Mouse (Mus musculus) MEL (cell line): Measurements from ENCODE around the gene Fgfr2. TPM values are rescaled to one million over a fixed set of nuclear protein-coding genes. Genes with fewer than 3 reads are reported as not detected.

ENCODE experiments used
- DNase-seq: peaks from one replicate; pipeline ENCODE4 v3.0.0; 2011; ENCODE audit warnings: low read depth, low spot score
- H3K27ac ChIP-seq: 2 replicates; pipeline ENCODE4 v1.5.1; 2012; ENCODE audit warnings: low read depth, mild to moderate bottlenecking, control low read depth, low read length, moderate library complexity; ENCODE audit not compliant: control insufficient read depth
- H3K27me3 ChIP-seq, 2 experiments: fragments of 150-350 bp in 1 of 2; sonication (generic) in 1 of 2; 2 replicates each; pipeline ENCODE4 v1.6.1; 2012; ENCODE audit warnings: low read length in 2 of 2, mild to moderate bottlenecking in 2 of 2, improper control_type of control experiment in 1 of 2, moderate library complexity in 1 of 2; ENCODE audit not compliant: insufficient read depth in 2 of 2, control insufficient read depth in 1 of 2
- H3K36me3 ChIP-seq, 2 experiments: 2 replicates each; pipeline ENCODE4 v1.6.1; 2012 to 2014; ENCODE audit warnings: low read length in 2 of 2, improper control_type of control experiment in 1 of 2, inconsistent platforms in 1 of 2, mild to moderate bottlenecking in 1 of 2; ENCODE audit not compliant: insufficient read depth in 2 of 2, control insufficient read depth in 1 of 2
- H3K4me1 ChIP-seq, 2 experiments: fragments of 150-350 bp in 1 of 2; sonication (generic) in 1 of 2; 2 replicates each; pipeline ENCODE4 v1.6.1; 2012; ENCODE audit warnings: low read length in 2 of 2, improper control_type of control experiment in 1 of 2, mild to moderate bottlenecking in 1 of 2; ENCODE audit not compliant: insufficient read depth in 2 of 2, control insufficient read depth in 1 of 2
- H3K4me3 ChIP-seq, 2 experiments: fragments of 150-350 bp in 1 of 2; sonication (generic) in 1 of 2; 2 replicates each; pipeline ENCODE4 v1.5.1; 2012; ENCODE audit warnings: low read depth in 2 of 2, low read length in 2 of 2, mild to moderate bottlenecking in 2 of 2, moderate library complexity in 2 of 2, control low read depth in 1 of 2, improper control_type of control experiment in 1 of 2; ENCODE audit not compliant: control insufficient read depth in 1 of 2, insufficient read depth in 1 of 2
- H3K79me2 ChIP-seq: 2 replicates; pipeline ENCODE4 v1.6.1; 2012; ENCODE audit warnings: mild to moderate bottlenecking, low read length, moderate library complexity; ENCODE audit not compliant: control insufficient read depth, poor library complexity, insufficient read depth
- H3K9ac ChIP-seq: 2 replicates; pipeline ENCODE4 v1.6.1; 2012; ENCODE audit warnings: low read depth, mild to moderate bottlenecking, control low read depth, low read length, moderate library complexity; ENCODE audit not compliant: control insufficient read depth, poor library complexity, severe bottlenecking
- H3K9me3 ChIP-seq: fragments of 150-350 bp; sonication (generic); replicated peaks from 2 replicates; pipeline ENCODE4 v1.6.1; 2012; ENCODE audit warnings: mild to moderate bottlenecking, low read length, improper control_type of control experiment, moderate library complexity; ENCODE audit not compliant: insufficient read depth
- CHD2 ChIP-seq: IDR thresholded peaks from 2 replicates; pipeline ENCODE4 v1.6.1; 2011; ENCODE audit warnings: low read length, improper control_type of control experiment
- CTCF ChIP-seq, 3 experiments: IDR thresholded peaks in 2 of 3; conservative IDR thresholded peaks in 1 of 3; 2 replicates each; pipeline ENCODE4 v1.5.1; 2011 to 2012; ENCODE audit warnings: low read length in 3 of 3, low read depth in 2 of 3, mild to moderate bottlenecking in 2 of 3, improper control_type of control experiment in 1 of 3, inconsistent platforms in 1 of 3, mixed read lengths in 1 of 3, moderate library complexity in 1 of 3; ENCODE audit not compliant: control insufficient read depth in 1 of 3, insufficient read depth in 1 of 3, poor library complexity in 1 of 3, severe bottlenecking in 1 of 3
- ETS1 ChIP-seq: IDR thresholded peaks from 2 replicates; pipeline ENCODE4 v1.6.1; 2012; ENCODE audit warnings: low read depth, mild to moderate bottlenecking, inconsistent platforms, low read length, improper control_type of control experiment, moderate library complexity
- GATA1 ChIP-seq: IDR thresholded peaks from 2 replicates; pipeline ENCODE4 v1.6.1; 2011; ENCODE audit warnings: low read depth, low read length, improper control_type of control experiment
- JUND ChIP-seq: IDR thresholded peaks from 2 replicates; pipeline ENCODE4 v1.6.1; 2011; ENCODE audit warnings: low read depth, mild to moderate bottlenecking, improper control_type of control experiment, low read length
- MAFK ChIP-seq: IDR thresholded peaks from 2 replicates; pipeline ENCODE4 v1.6.1; 2011; ENCODE audit warnings: low read depth, mild to moderate bottlenecking, low read length, improper control_type of control experiment, borderline replicate concordance
- MAX ChIP-seq: IDR thresholded peaks from 2 replicates; pipeline ENCODE4 v1.6.1; 2011; ENCODE audit warnings: low read length, improper control_type of control experiment
- MAZ ChIP-seq: IDR thresholded peaks from 2 replicates; pipeline ENCODE4 v1.6.1; 2012; ENCODE audit warnings: low read depth, mild to moderate bottlenecking, inconsistent platforms, low read length, improper control_type of control experiment
- MXI1 ChIP-seq: IDR thresholded peaks from 2 replicates; pipeline ENCODE4 v1.6.1; 2011; ENCODE audit warnings: mild to moderate bottlenecking, low read depth, low read length, improper control_type of control experiment
- MYC ChIP-seq: IDR thresholded peaks from 2 replicates; pipeline ENCODE4 v1.6.1; 2011; ENCODE audit warnings: low read depth, mild to moderate bottlenecking, low read length, improper control_type of control experiment, moderate library complexity
- NELFE ChIP-seq: IDR thresholded peaks from 2 replicates; pipeline ENCODE4 v1.6.1; 2011; ENCODE audit warnings: low read depth, low read length, improper control_type of control experiment
- POLR2AphosphoS2 ChIP-seq: IDR thresholded peaks from 2 replicates; pipeline ENCODE4 v1.6.1; 2011; ENCODE audit warnings: low read length, improper control_type of control experiment
- POLR2AphosphoS5 ChIP-seq: IDR thresholded peaks from 2 replicates; pipeline ENCODE4 v1.6.1; 2012; ENCODE audit warnings: low read depth, borderline replicate concordance, mild to moderate bottlenecking, inconsistent platforms, low read length, moderate library complexity, mixed read lengths
- RAD21 ChIP-seq: IDR thresholded peaks from 2 replicates; pipeline ENCODE4 v1.6.1; 2011; ENCODE audit warnings: mild to moderate bottlenecking, low read depth, low read length, improper control_type of control experiment
- RCOR1 ChIP-seq: IDR thresholded peaks from 2 replicates; pipeline ENCODE4 v1.6.1; 2012; ENCODE audit warnings: low read depth, mild to moderate bottlenecking, inconsistent platforms, low read length, improper control_type of control experiment
- TBP ChIP-seq: IDR thresholded peaks from 2 replicates; pipeline ENCODE4 v1.8.0; 2011; ENCODE audit warnings: low read depth, low read length, improper control_type of control experiment
- polyA plus RNA-seq, 2 experiments: library from polyadenylated mRNA; stranded (reverse) in 1 of 2; unstranded in 1 of 2; fragments of >175 nt in 1 of 2; fragments of >200 nt in 1 of 2; gene quantifications; 2 replicates each; pipeline versions ENCODE4 v1.2.1 to v1.2.4; 2012; ENCODE audit warnings: low replicate concordance in 2 of 2, low read depth in 1 of 2; ENCODE audit not compliant: insufficient read length in 2 of 2, insufficient read depth in 1 of 2, missing spikeins in 1 of 2
- total RNA-seq: library from RNA; depleted of rRNA; stranded (reverse); fragments of 300-350 nt; gene quantifications from 2 replicates; pipeline ENCODE4 v1.2.3, GENCODE M21; 2012

Gene Fgfr2
- total and polyA plus RNA-seq, 3 experiments = not detected

- no peak overlapping the region for H3K27ac ChIP-seq
- H3K4me3 ChIP-seq = no peak overlapping the region
- H3K27me3 ChIP-seq = no peaks in the 10 kb centered on the region
- H3K79me2 ChIP-seq = no peaks in the 10 kb centered on the region
- no peak for DNase-seq
- no peaks in the 10 kb centered on the region for H3K36me3 ChIP-seq
- no peak for TF ChIP-seq RAD21
- TF ChIP-seq MXI1 = no peak
- no peak for TF ChIP-seq CTCF (IDR thresholded peaks at IDR 0.05 in 2 of 3, conservative IDR thresholded peaks at IDR 0.05 in 1 of 3; ENCODE audit: control insufficient read depth in 1 of 3, insufficient read depth in 1 of 3, low read depth in 2 of 3, low read length in 3 of 3, poor library complexity in 1 of 3, severe bottlenecking in 1 of 3)
- no peak for TF ChIP-seq ETS1
- TF ChIP-seq RCOR1 = no peak
- no peak for TF ChIP-seq MAX
- TF ChIP-seq MAZ = no peak
- no peak for TF ChIP-seq MAFK
- TF ChIP-seq JUND = no peak
- TF ChIP-seq MYC = no peak
- TF ChIP-seq POLR2AphosphoS2 = no peak
- TF ChIP-seq, all 39 proteins: peak for 0
- no peaks in the 10 kb centered on the region for H3K9me3 ChIP-seq
- H3K4me1 ChIP-seq = no peaks in the 10 kb centered on the region
- no peak overlapping the region for H3K9ac ChIP-seq
Observed at GRCm38 (mm10) chr7:130260060-130260459, 2863.1 kb downstream of the Fgfr2 start.

- Histone ChIP-seq H3K27ac (no peak overlapping the region), H3K27me3 (no peaks in the 10 kb centered on the region), H3K9me3 (no peaks in the 10 kb centered on the region), H3K9ac (no peak overlapping the region), H3K4me3 (no peak overlapping the region), H3K4me1 (no peaks in the 10 kb centered on the region), H3K36me3 (no peaks in the 10 kb centered on the region)
- TF ChIP-seq RCOR1 = no peak
- no peak for TF ChIP-seq CHD2
- TF ChIP-seq, all 39 proteins: peak for 0
- no peak for DNase-seq
- no peaks in the 10 kb centered on the region for H3K79me2 ChIP-seq
Observed at GRCm38 (mm10) chr7:130258704-130259295, 2864.3 kb downstream of the Fgfr2 start.

GRCm38 (mm10) chr7:130257991-130258703 lies 2865.0 kb downstream of the Fgfr2 start:
- TF ChIP-seq POLR2AphosphoS5 (no peak), NELFE (no peak), GATA1 (no peak), MAX (no peak), RCOR1 (no peak), TBP (no peak)
- Histone ChIP-seq H3K4me1 (no peaks in the 10 kb centered on the region), H3K27me3 (no peaks in the 10 kb centered on the region), H3K9me3 (no peaks in the 10 kb centered on the region), H3K9ac (no peak overlapping the region), H3K79me2 (no peaks in the 10 kb centered on the region), H3K27ac (no peak overlapping the region), H3K36me3 (no peaks in the 10 kb centered on the region), H3K4me3 (no peak overlapping the region)
- DNase-seq = no peak
